Mouse (Mus musculus) ES-Bruce4 (cell line): ENCODE measurements around the gene Cenpl.

Experiments used
- CTCF ChIP-seq: IDR thresholded peaks from one replicate; pipeline ENCODE4 v1.8.1; 2011; ENCODE audit warnings: low read depth, low read length
- POLR2A ChIP-seq: IDR thresholded peaks from one replicate; pipeline ENCODE4 v1.8.1; 2011; ENCODE audit warnings: low read length; ENCODE audit not compliant: insufficient read depth

DNA sequence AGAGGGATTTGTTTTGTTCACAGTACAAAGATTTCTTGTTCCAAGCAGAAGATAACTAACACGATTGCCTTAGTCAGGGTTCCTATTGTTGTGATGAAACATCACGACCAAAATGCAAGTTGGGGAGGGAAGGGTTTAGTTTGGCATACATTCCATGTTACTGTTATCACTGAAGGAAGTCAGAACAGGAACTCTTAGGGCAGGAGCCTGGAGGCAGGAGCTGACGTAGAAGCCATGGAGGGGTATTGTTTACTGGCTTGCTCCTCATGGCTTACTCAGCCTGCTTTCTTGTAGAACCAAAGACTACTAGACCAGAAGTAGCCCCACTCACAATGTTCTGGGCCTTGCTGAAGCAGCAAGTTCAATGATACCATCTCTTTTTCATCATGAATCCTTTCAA lies 23.5 kb upstream of the Cenpl start:
- TF ChIP-seq CTCF (no peak), POLR2A (no peak)
